Comparison of ENCODE assay signal across 10 mouse cellular contexts in the genomic region with DNA sequence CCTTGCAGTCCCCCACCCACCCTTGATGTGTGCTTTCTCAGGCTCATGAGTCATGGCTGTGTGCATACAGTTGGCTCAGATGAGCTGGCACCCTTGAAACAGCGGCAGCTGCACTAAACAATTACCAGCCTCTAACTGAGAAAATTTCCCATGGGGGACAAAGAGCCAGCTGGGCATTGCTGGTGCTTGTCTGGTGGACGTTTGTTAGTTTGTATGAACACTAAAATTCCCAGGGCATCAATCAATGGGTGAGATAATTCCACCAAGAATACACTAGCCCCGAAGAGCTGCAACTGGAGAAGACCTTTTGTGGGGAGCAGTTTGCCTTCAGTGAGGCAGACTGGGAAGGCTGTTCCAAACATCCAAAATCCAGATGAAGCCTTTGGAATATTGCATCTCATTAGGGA.
DNase-seq lines count a peak whose midpoint lies in the region; ATAC-seq and TF ChIP-seq lines count a peak whose summit lies in the region.
"Had no signal": no experiment of that assay in that cellular context is flagged by ENCODE, and none has a peak within 500 bp of the region (broad histone marks: within the 10 kb centered on the region; RNA-seq: fewer than 3 reads in every experiment).

No protein-coding gene starts in this region.

- ATAC-seq in midbrain, embryonic 16.5 days, result peak; percentile 92
- ATAC-seq: inflammation-experienced regulatory T-cells, adult 6 months had no signal

- no peak overlapping the region for H3K4me3 ChIP-seq in gastrocnemius, adult 2 months
- H3K4me3 ChIP-seq in midbrain, embryonic 16.5 days (ENCODE audit: low read depth, low read length), result no peak overlapping the region

- 15% methylated on average over 3 of the region's 3 CpGs for WGBS in midbrain, embryonic 16.5 days

- TF ChIP-seq CTCF in gastrocnemius, adult 2 months (IDR thresholded peaks at IDR 0.05), result no peak

- H3K9ac ChIP-seq in midbrain, embryonic 16.5 days (ENCODE audit: low read depth, low read length), result no peak overlapping the region

- H3K27ac ChIP-seq in gastrocnemius, adult 2 months, result no peak overlapping the region
- no peak overlapping the region; the same call in 1 of the 2 replicates for H3K27ac ChIP-seq in midbrain, embryonic 16.5 days (ENCODE audit: low read length)
- H3K27ac ChIP-seq: macrophage had no signal

- no peak overlapping the region for H3K4me2 ChIP-seq in midbrain, embryonic 16.5 days (ENCODE audit: low read length)

- peaks cover 2% of the 10 kb centered on the region; the same call in 1 of the 2 replicates for H3K4me1 ChIP-seq in midbrain, embryonic 16.5 days (ENCODE audit: control insufficient read depth, insufficient read depth, low read length)

- H3K9me3 ChIP-seq in midbrain, embryonic 16.5 days (replicated peaks; ENCODE audit: control insufficient read depth, low read length, poor library complexity, severe bottlenecking), result no peaks in the 10 kb centered on the region

- intact Hi-C loops in gastrocnemius, postnatal 14 days (cut with DNase I; ENCODE audit: low total_unique reads), result no loop called here
- intact Hi-C loops in gastrocnemius, adult 2 months (cut with DNase I), result no loop called here

- DNase-seq in gastrocnemius, postnatal 14 days, result peak; percentile 3
- DNase-seq in gastrocnemius, adult 2 months, result no peak
- peak; percentile 61 to 63 for DNase-seq in layer of hippocampus, adult 8-10 months (ENCODE audit: low spot score in 2 of 2)
- DNase-seq in telencephalon, adult 2 months (ENCODE audit: low read depth, low spot score), result peak; percentile 85
- DNase-seq in thymus, postnatal 14 days, result no peak
- DNase-seq in cerebellum, adult 9-10 months, result no peak
- DNase-seq in urinary bladder, adult 2 months (ENCODE audit: low spot score), result no peak

- H3K27me3 ChIP-seq in midbrain, embryonic 16.5 days (ENCODE audit: control insufficient read depth, insufficient read depth, low read depth, low read length), result no peaks in the 10 kb centered on the region

- H3K36me3 ChIP-seq in midbrain, embryonic 16.5 days (ENCODE audit: control insufficient read depth, insufficient read depth, low read length), result 0 out of 2 replicates have a peak, but pooled peaks cover 3% of the 10 kb centered on the region

Comparison
In these comparisons a context has a peak if more than half of its experiments do, and no peak if none do; other contexts are left out.
1. DNase-seq: peak in gastrocnemius, postnatal 14 days (single experiment), layer of hippocampus, adult 8-10 months (2 of 2) and telencephalon, adult 2 months (single experiment); none in gastrocnemius, adult 2 months (single experiment), thymus, postnatal 14 days (single experiment), cerebellum, adult 9-10 months (single experiment) and urinary bladder, adult 2 months (single experiment).